Mouse (Mus musculus) midbrain, embryonic 13.5 days (tissue): ENCODE results near the gene Hap1. TPM values are rescaled to one million over a fixed set of nuclear protein-coding genes. Genes with fewer than 3 reads are reported as not detected.
A peak's percentile ranks its signal among the peaks of the same experiment; 100 is the strongest.
"Not testable (repeated sequence)": the region's sequence is repeated elsewhere in the genome, so short reads cannot be mapped to it uniquely, and the experiment has no call there.

ENCODE experiments used
- ATAC-seq: fragments of 200-750 bp; cut with Nextera tagmentation; 2 replicates; pipeline ENCODE4 v1.8.0; 2017; ENCODE audit warnings: mild to moderate bottlenecking, moderate TSS enrichment, moderate library complexity
- H3K27ac ChIP-seq: fragments of 300-500 bp; sonication (generic); 2 replicates; pipeline ENCODE4 v1.5.1; 2015; ENCODE audit warnings: inconsistent platforms, mild to moderate bottlenecking, moderate library complexity
- H3K27me3 ChIP-seq: fragments of 300-500 bp; sonication (generic); 2 replicates; pipeline ENCODE4 v1.6.1; 2015; ENCODE audit warnings: mild to moderate bottlenecking, inconsistent platforms
- H3K36me3 ChIP-seq: fragments of 300-500 bp; sonication (generic); 2 replicates; pipeline ENCODE4 v1.6.1; 2015; ENCODE audit warnings: mild to moderate bottlenecking, inconsistent platforms
- H3K4me1 ChIP-seq: fragments of 300-500 bp; sonication (generic); replicated peaks from 2 replicates; pipeline ENCODE4 v1.6.1; 2015; ENCODE audit warnings: inconsistent platforms
- H3K4me2 ChIP-seq: fragments of 300-500 bp; sonication (generic); replicated peaks from 2 replicates; pipeline ENCODE4 v1.6.1; 2015; ENCODE audit warnings: moderate library complexity, mild to moderate bottlenecking, inconsistent platforms
- H3K4me3 ChIP-seq: fragments of 300-500 bp; sonication (generic); replicated peaks from 2 replicates; pipeline ENCODE4 v1.5.1; 2015; ENCODE audit warnings: mild to moderate bottlenecking, inconsistent platforms
- H3K9ac ChIP-seq: fragments of 300-500 bp; sonication (generic); replicated peaks from 2 replicates; pipeline ENCODE4 v1.6.1; 2015; ENCODE audit warnings: mild to moderate bottlenecking, inconsistent platforms
- H3K9me3 ChIP-seq: fragments of 300-500 bp; sonication (generic); 2 replicates; pipeline ENCODE4 v1.6.1; 2016; ENCODE audit warnings: mild to moderate bottlenecking, inconsistent platforms
- WGBS: fragments of 180-500 bp; shearing (Covaris S2); methylation state at CpG from one replicate; pipeline ENCODE4 v1.1.7; 2015; 5-methylcytosine and 5-hydroxymethylcytosine counted together
- polyA plus RNA-seq: library from polyadenylated mRNA; unstranded; fragments of >200 nt; fragmentation: Nextera tagmentation; extraction: Ambion mirVana; gene quantifications from 2 replicates; pipeline ENCODE4 v1.2.1, GENCODE M21; 2015

The Hap1 gene
- polyA plus RNA-seq, 1 experiment from 2014 or later, result 137 TPM

DNA sequence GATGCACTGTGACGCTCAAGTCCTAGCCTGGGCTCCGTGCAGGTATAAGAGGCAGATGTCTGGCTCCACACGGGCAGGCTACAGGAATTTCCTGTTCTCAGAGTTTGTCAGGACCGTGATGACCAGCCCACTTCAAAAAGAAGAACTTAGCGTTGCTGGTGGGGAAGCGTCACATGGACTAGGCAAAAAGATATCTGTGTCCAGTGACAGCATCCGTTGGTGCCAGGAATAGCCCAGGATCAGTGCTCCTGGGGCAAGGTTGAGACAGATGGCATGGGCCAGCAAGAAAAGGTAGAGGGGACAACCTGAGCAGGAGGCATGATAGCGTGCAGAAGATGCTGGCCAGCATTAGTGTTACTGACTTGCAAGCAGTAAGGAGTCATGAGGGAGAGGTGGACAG is 13.9 kb upstream of the Hap1 start:
- Histone ChIP-seq H3K4me2 (no peak overlapping the region), H3K9me3 (no peaks in the 10 kb centered on the region), H3K27ac (no peak overlapping the region), H3K27me3 (no peaks in the 10 kb centered on the region), H3K36me3 (peaks cover 46% of the 10 kb centered on the region), H3K4me3 (no peak overlapping the region), H3K4me1 (peaks cover 6% of the 10 kb centered on the region; the same call in 1 of the 2 replicates), H3K9ac (0 out of 2 replicates have a peak overlapping the region, but pooled peaks have one; percentile 14)
- WGBS, result 87% methylated on average over 8 of the region's 8 CpGs
- no peak for ATAC-seq

DNA sequence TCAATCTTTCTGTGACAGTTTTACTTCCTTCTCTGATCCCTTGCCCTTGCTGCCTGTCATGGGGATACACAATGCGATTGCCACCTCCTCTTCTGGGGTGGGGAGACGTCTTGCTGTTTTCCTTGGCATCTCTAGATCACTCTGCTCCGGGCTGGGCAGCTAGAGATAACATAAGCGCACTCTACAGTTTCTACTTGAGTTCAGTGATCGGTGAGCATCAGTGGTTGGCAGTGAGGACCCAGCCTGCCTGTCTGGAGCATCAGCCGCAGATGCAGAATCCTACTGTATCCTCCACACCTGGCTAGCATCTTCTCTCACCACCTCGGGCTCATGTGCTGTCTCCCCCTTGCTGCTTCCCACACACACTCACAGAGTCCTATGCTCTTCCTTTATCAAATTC is 13.2 kb upstream of the Hap1 start:
- Histone ChIP-seq H3K4me2 (no peak overlapping the region), H3K9me3 (no peaks in the 10 kb centered on the region), H3K27ac (no peak overlapping the region), H3K36me3 (peaks cover 42% of the 10 kb centered on the region), H3K9ac (no peak overlapping the region), H3K4me1 (peaks cover 6% of the 10 kb centered on the region; the same call in 1 of the 2 replicates), H3K4me3 (no peak overlapping the region), H3K27me3 (no peaks in the 10 kb centered on the region)
- WGBS, result 87% methylated on average over 7 of the region's 7 CpGs
- no peak for ATAC-seq

DNA sequence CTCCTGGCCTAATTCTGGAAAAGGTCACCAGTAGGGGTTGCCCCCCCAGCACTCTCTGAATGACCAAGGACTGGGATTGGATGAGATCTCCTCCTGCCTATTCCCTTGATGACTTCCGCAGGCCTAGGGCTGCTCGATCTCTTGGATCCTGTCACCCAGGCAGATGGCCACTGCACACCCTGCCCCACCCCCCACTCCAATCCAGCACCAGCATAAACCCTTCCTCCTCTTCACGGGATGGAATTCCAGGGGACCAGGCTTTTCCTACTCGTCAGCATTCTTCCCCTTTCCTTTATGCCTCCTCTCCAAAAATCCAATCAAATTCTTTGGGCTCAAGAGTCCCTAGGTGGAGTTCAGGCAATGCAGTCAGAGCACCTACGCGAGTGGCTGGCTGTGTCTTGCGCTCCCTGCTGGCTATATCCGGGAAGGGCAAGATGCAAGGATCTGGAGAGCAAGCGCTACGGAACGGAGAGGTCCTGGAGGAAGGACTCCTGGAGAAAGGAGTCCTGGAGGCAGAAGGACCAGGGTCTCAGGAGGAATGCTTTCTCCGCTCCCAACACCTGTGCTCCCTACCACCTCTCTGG is 7.1 kb upstream of the Hap1 start:
- Histone ChIP-seq H3K4me3 (no peak overlapping the region), H3K9me3 (no peaks in the 10 kb centered on the region), H3K9ac (no peak overlapping the region), H3K4me2 (no peak overlapping the region), H3K36me3 (no peaks in the 10 kb centered on the region), H3K27ac (no peak overlapping the region), H3K4me1 (peaks cover 5% of the 10 kb centered on the region), H3K27me3 (peaks cover 16% of the 10 kb centered on the region)
- 17% methylated on average over 12 of the region's 12 CpGs for WGBS
- ATAC-seq, result peak; percentile 55

DNA sequence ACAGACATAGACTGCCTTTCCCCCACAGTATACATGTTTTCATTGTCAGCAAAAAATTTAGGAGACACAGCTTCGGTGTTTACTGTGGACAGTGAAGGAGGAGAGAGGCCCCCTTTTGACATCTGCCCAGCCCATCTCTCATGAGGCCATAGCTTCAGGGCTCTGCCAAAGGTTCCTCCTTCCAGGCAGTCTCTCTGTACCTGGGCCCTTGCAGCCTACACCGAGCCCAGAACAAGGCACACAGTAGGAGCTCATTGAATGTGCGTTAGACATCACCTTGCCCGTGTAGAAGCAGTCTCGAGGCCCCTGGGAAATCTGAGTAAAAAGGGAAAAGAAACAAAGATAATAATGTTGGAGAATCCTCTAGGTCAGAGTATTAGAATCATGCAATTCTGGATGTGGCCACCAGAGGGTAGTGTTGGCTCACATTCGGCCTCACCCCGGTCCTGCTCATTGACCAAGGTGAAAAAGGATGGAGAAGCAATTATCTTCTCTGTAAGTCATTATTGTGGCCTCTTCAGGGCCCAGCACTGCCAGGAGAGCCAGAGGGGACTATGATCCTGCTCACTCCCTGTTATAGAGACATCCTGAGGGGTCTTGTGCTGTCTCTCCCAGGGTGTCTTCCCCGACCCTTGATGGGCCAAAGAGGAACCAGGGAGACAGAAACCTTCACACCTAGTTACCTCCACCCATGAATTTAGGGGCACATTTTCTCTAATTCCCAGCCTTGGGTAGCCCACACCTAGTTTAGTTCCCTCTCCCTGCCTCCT is 6.5 kb upstream of the Hap1 start:
- Histone ChIP-seq H3K4me1 (peaks cover 5% of the 10 kb centered on the region), H3K9ac (no peak overlapping the region), H3K9me3 (no peaks in the 10 kb centered on the region), H3K27me3 (peaks cover 19% of the 10 kb centered on the region), H3K4me2 (no peak overlapping the region), H3K4me3 (no peak overlapping the region), H3K36me3 (no peaks in the 10 kb centered on the region), H3K27ac (no peak overlapping the region; the same call in 1 of the 2 replicates)
- WGBS, result 15% methylated on average over 8 of the region's 8 CpGs
- ATAC-seq, result peak; percentile 84

- H3K4me2 ChIP-seq, H3K9me3 ChIP-seq, H3K9ac ChIP-seq, H3K4me3 ChIP-seq, H3K27ac ChIP-seq, ATAC-seq, H3K36me3 ChIP-seq: not testable (repeated sequence)
- H3K27me3 ChIP-seq, result peaks cover 23% of the 10 kb centered on the region
- H3K4me1 ChIP-seq, result peaks cover 11% of the 10 kb centered on the region
- WGBS, result no CpG with 5 or more reads among the region's 13 CpGs
These were observed 5.1 kb upstream of the Hap1 start for GRCm38 (mm10) chr11:100361059-100361458.

DNA sequence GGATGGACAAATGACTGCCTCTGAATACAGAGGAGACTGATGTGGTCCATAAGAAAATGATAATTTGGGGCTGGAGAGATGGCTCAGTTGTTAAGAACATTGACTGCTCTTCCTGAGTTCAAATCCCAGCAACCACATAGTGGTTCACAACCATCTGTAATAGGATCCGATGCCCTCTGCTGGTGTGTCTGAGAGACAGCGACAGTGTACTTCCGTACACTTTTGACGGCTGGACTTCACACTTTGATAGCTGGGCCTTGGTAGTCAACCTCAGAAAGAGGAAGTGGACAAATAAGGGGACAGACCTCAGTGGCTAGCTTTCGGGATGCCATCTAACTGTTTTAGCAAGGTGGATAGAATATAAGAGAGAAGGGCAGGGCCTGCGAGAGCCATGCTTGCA is 4.2 kb upstream of the Hap1 start:
- 79% methylated on average over 6 of the region's 6 CpGs for WGBS
- Histone ChIP-seq H3K36me3 (no peaks in the 10 kb centered on the region), H3K9ac (no peak overlapping the region), H3K9me3 (no peaks in the 10 kb centered on the region), H3K4me3 (no peak overlapping the region), H3K4me2 (no peak overlapping the region), H3K27ac (no peak overlapping the region), H3K27me3 (peaks cover 23% of the 10 kb centered on the region), H3K4me1 (peaks cover 14% of the 10 kb centered on the region)
- no peak for ATAC-seq

DNA sequence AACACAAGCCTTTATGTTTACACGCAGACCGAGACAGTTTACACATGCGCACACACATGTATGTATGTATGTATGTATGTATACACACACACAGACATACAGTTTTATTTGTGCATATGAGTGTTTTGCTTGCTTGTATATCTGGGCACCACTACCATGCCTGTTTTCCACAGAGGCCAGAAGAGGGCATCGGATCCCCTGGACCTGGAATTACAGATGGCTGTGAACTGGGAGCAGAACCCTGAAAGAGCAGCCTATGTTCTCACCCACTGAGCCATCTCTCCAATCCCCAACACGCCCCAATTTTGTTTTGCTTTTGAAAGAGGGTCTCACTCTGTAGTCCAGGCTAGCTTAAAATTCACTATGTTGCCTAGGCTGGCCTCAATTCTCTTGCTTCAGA is 1.5 kb upstream of the Hap1 start:
- ATAC-seq, result no peak
- Histone ChIP-seq H3K4me3 (no peak overlapping the region), H3K36me3 (peaks cover 12% of the 10 kb centered on the region), H3K4me2 (peak overlapping the region; percentile 98; the same call in 1 of the 2 replicates), H3K9me3 (no peaks in the 10 kb centered on the region), H3K27ac (no peak overlapping the region), H3K4me1 (peaks cover 30% of the 10 kb centered on the region), H3K27me3 (peaks cover 26% of the 10 kb centered on the region), H3K9ac (no peak overlapping the region)
- 60% methylated on average over 5 of the region's 5 CpGs for WGBS

DNA sequence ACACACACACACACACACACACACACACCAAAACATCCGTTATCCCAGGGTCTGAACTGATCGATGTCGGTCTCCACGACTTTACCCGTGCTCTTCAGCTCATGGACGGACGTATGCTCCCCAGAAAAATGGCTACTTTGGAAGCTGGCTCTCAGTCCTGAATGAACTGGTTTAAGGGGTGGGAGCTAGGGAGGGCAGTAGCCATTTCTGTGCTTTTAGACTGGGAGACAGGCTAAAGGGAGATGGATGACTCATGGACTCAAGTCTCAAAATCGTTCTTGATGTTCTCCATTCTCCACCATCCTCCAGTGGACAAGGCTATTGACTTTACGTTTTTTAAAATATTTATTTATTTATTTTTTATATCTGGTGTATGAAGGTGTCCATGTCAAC is 887 bp upstream of the Hap1 start:
- H3K9ac ChIP-seq, result peak overlapping the region; percentile 75
- 15% methylated on average over 9 of the region's 9 CpGs for WGBS
- H3K27me3 ChIP-seq, result peaks cover 26% of the 10 kb centered on the region

GRCm38 (mm10) chr11:100355151-100355951 is 577 bp downstream of the Hap1 start:
- Histone ChIP-seq H3K27me3 (peaks cover 23% of the 10 kb centered on the region), H3K9ac (peak overlapping the region; percentile 75), H3K4me3 (peak overlapping the region; percentile 65), H3K36me3 (peaks cover 21% of the 10 kb centered on the region), H3K9me3 (no peaks in the 10 kb centered on the region), H3K4me1 (peaks cover 41% of the 10 kb centered on the region), H3K27ac (peak overlapping the region; percentile 51), H3K4me2 (peak overlapping the region; percentile 98)
- under 1% methylated on average over 54 of the region's 54 CpGs for WGBS
- peak; percentile 49 for ATAC-seq

More for the DNA sequence above, 887 bp upstream of the Hap1 start:
- Histone ChIP-seq H3K36me3 (peaks cover 12% of the 10 kb centered on the region), H3K9me3 (no peaks in the 10 kb centered on the region), H3K4me2 (peak overlapping the region; percentile 98), H3K4me3 (peak overlapping the region; percentile 65), H3K4me1 (peaks cover 35% of the 10 kb centered on the region), H3K27ac (no peak overlapping the region)
- no peak for ATAC-seq

DNA sequence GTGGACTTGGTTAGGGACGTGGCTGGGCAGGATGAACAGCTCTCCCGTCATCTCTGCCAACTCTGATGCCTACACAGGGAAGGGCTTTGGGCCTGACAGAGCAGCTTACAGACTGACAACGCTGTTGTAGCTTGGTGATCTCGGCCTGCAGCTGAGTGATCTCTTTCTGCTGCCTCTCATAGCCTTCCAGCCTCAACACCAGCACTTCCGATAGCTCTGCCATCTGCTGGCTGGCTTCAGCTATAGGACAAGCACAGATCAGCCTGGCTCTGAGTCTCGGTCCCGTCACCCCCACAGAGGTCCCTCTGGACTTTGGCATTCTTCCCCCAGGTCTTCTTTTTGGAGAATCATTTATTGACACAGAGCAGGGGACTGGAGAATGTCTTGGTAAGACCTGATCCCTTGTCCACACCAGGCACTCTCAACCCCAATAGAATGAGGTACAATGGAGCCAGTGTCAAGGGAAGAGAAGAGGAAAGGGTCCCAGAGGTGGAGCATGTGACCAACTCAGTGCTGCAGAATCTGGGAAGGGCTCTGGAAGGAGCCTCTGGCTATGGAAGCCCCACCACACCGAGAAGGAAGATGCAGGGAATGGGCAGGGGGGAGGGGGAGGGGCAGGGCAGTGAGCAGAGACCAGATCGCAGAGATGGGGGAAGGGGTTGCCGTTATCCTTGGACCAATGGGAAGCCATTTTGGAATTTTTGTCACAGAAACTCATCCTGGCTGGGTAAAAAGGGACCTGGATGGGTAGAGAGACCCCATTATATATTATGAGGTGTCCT is 3.7 kb downstream of the Hap1 start:
- Histone ChIP-seq H3K4me3 (no peak overlapping the region), H3K27ac (peak overlapping the region; percentile 56), H3K27me3 (peaks cover 6% of the 10 kb centered on the region), H3K4me1 (peaks cover 54% of the 10 kb centered on the region), H3K9ac (peak overlapping the region; percentile 49; the same call in 1 of the 2 replicates), H3K36me3 (peaks cover 36% of the 10 kb centered on the region), H3K9me3 (no peaks in the 10 kb centered on the region), H3K4me2 (no peak overlapping the region)
- ATAC-seq, result peak; percentile 40
- 35% methylated on average over 10 of the region's 10 CpGs for WGBS

GRCm38 (mm10) chr11:100344269-100344668 is 11.7 kb downstream of the Hap1 start:
- no peak for ATAC-seq
- Histone ChIP-seq H3K9me3 (no peaks in the 10 kb centered on the region), H3K27ac (no peak overlapping the region), H3K27me3 (no peaks in the 10 kb centered on the region), H3K4me1 (peaks cover 14% of the 10 kb centered on the region), H3K4me3 (no peak overlapping the region), H3K36me3 (peaks cover 15% of the 10 kb centered on the region), H3K4me2 (no peak overlapping the region), H3K9ac (no peak overlapping the region)
- WGBS, result 95% methylated on average over 10 of the region's 10 CpGs
